8 mouse cellular contexts compared by ENCODE assay signal in genomic region chr11:102224686-102225085, GRCm38 (mm10). TPM values are rescaled to one million over a fixed set of nuclear protein-coding genes. Genes with fewer than 3 reads are reported as not detected.
DNase-seq lines count a peak whose midpoint lies in the region; ATAC-seq and TF ChIP-seq lines count a peak whose summit lies in the region.

No protein-coding gene starts in this region.

- no peak for TF ChIP-seq CTCF in heart, postnatal 0 days (IDR thresholded peaks at IDR 0.05; ENCODE audit: low read depth)
- TF ChIP-seq CTCF in thymus, adult 2 months (IDR thresholded peaks at IDR 0.05; ENCODE audit: borderline replicate concordance, control insufficient read depth, extremely low read depth, insufficient read depth, low read length, poor library complexity), result no peak

- H3K4me2 ChIP-seq in kidney, embryonic 15.5 days, result peak overlapping the region; percentile 52
- H3K4me2 ChIP-seq in heart, postnatal 0 days (ENCODE audit: low read depth, low read length), result peak overlapping the region; percentile 57
- H3K4me2 ChIP-seq in liver, embryonic 12.5 days, result peak overlapping the region; percentile 60

- no peak for DNase-seq in kidney, adult 8-10 months
- DNase-seq in brain, adult 2 months (ENCODE audit: low read depth, low spot score), result peak; percentile 55
- DNase-seq in heart, postnatal 0 days (ENCODE audit: low spot score), result no peak
- DNase-seq in thymus, adult 2 months, result no peak
- DNase-seq in left cerebral cortex, adult 11 months (ENCODE audit: low spot score), result no peak
- DNase-seq in embryo, embryonic 10 days (ENCODE audit: low spot score), result no peak

- no peak overlapping the region for H3K27ac ChIP-seq in kidney, embryonic 15.5 days
- peak overlapping the region; percentile 27; the same call in 1 of the 2 replicates for H3K27ac ChIP-seq in heart, postnatal 0 days (ENCODE audit: low read depth)
- no peak overlapping the region for H3K27ac ChIP-seq in liver, embryonic 12.5 days
- no peak overlapping the region for H3K27ac ChIP-seq in thymus, adult 2 months (ENCODE audit: control insufficient read depth, insufficient read depth, low read length)

- H3K9me3 ChIP-seq in kidney, embryonic 15.5 days (replicated peaks), result no peaks in the 10 kb centered on the region
- H3K9me3 ChIP-seq in heart, postnatal 0 days (replicated peaks; ENCODE audit: control insufficient read depth, low read length), result no peaks in the 10 kb centered on the region
- H3K9me3 ChIP-seq in liver, embryonic 12.5 days (replicated peaks), result no peaks in the 10 kb centered on the region

- peaks cover 3% of the 10 kb centered on the region; the same call in 1 of the 2 replicates for H3K36me3 ChIP-seq in kidney, embryonic 15.5 days
- H3K36me3 ChIP-seq in heart, postnatal 0 days (replicated peaks; ENCODE audit: control insufficient read depth, insufficient read depth, low read length), result peaks cover 5% of the 10 kb centered on the region; the same call in 1 of the 2 replicates
- H3K36me3 ChIP-seq in liver, embryonic 12.5 days, result no peaks in the 10 kb centered on the region
- H3K36me3 ChIP-seq in thymus, adult 2 months (ENCODE audit: control insufficient read depth, insufficient read depth, low read length), result no peaks in the 10 kb centered on the region

- peak overlapping the region; percentile 9 for H3K4me3 ChIP-seq in kidney, embryonic 15.5 days (replicated peaks)
- peak overlapping the region; percentile 12; the same call in 1 of the 2 replicates for H3K4me3 ChIP-seq in heart, postnatal 0 days (ENCODE audit: low read depth, low read length)
- peak overlapping the region; percentile 13; the same call in 1 of the 2 replicates for H3K4me3 ChIP-seq in liver, embryonic 12.5 days
- no peak overlapping the region for H3K4me3 ChIP-seq in thymus, adult 2 months (ENCODE audit: control insufficient read depth, insufficient read depth, low read length)

- WGBS in kidney, embryonic 15.5 days, result 10% methylated on average over 22 of the region's 22 CpGs
- 16% methylated on average over 22 of the region's 22 CpGs for whole genome bisulfite sequencing in heart, postnatal 0 days
- WGBS in liver, embryonic 12.5 days (ENCODE audit: insufficient replicate concordance), result 9% methylated on average over 22 of the region's 22 CpGs
- WGBS in thymus, adult 2 months, result 84% methylated on average over 22 of the region's 22 CpGs

- peak overlapping the region; percentile 21; the same call in 1 of the 2 replicates for H3K9ac ChIP-seq in kidney, embryonic 15.5 days
- no peak overlapping the region; the same call in 1 of the 2 replicates for H3K9ac ChIP-seq in heart, postnatal 0 days (replicated peaks; ENCODE audit: low read depth, low read length)
- peak overlapping the region; percentile 20; the same call in 1 of the 2 replicates for H3K9ac ChIP-seq in liver, embryonic 12.5 days

- no peak for ATAC-seq in kidney, embryonic 15.5 days (replicated peaks; ENCODE audit: low FRiP score)
- ATAC-seq in heart, postnatal 0 days (ENCODE audit: insufficient read depth, low read depth), result no peak
- no peak for ATAC-seq in liver, embryonic 12.5 days

- no peak for TF ChIP-seq POLR2A in thymus, adult 2 months (IDR thresholded peaks at IDR 0.05; ENCODE audit: control insufficient read depth, extremely low read depth, insufficient read depth, low read length, poor library complexity)

- H3K4me1 ChIP-seq in kidney, embryonic 15.5 days, result peaks cover 86% of the 10 kb centered on the region
- H3K4me1 ChIP-seq in heart, postnatal 0 days (ENCODE audit: control insufficient read depth, insufficient read depth), result peaks cover 66% of the 10 kb centered on the region
- peaks cover 83% of the 10 kb centered on the region for H3K4me1 ChIP-seq in liver, embryonic 12.5 days
- H3K4me1 ChIP-seq in thymus, adult 2 months (replicated peaks; ENCODE audit: control insufficient read depth, insufficient read depth, low read length), result peaks cover 40% of the 10 kb centered on the region

- TF ChIP-seq EP300 in heart, postnatal 0 days (IDR thresholded peaks at IDR 0.05; ENCODE audit: low read depth), result no peak

- H3K27me3 ChIP-seq in kidney, embryonic 15.5 days, result no peaks in the 10 kb centered on the region
- no peaks in the 10 kb centered on the region for H3K27me3 ChIP-seq in heart, postnatal 0 days (ENCODE audit: control insufficient read depth, insufficient read depth, low read length)
- peaks cover 64% of the 10 kb centered on the region for H3K27me3 ChIP-seq in liver, embryonic 12.5 days (replicated peaks)
- H3K27me3 ChIP-seq in thymus, adult 2 months (ENCODE audit: control insufficient read depth, insufficient read depth, low read length), result no peaks in the 10 kb centered on the region; the same call in 1 of the 2 replicates

RNA-seq across cellular contexts. Expression of gene Hdac5, which starts 5.3 kb away (rescaled TPM):
- 47.4 and 48.4 TPM in 2 replicates for polyA plus RNA-seq in kidney, embryonic 15.5 days (2015; fragmentation: Nextera tagmentation; extraction: Ambion mirVana)
- 194 and 287 TPM in 2 replicates for total RNA-seq in heart, postnatal 0 days (2014; rRNA removed; ENCODE audit: low replicate concordance)
- polyA plus RNA-seq in heart, postnatal 0 days (2015; fragmentation: Nextera tagmentation; extraction: Ambion mirVana), result 51.4 and 67.2 TPM in 2 replicates
- 21.7 and 23.1 TPM in 2 replicates for polyA plus RNA-seq in liver, embryonic 12.5 days (2016; fragmentation: Nextera tagmentation; extraction: Ambion mirVana)
- 76.8 and 81.7 TPM in 2 replicates for polyA plus RNA-seq in thymus, adult 2 months (2012; rRNA removed)

RNA-seq across cellular contexts. Expression of gene BC030867, which starts 24.0 kb away (rescaled TPM):
- 18.1 and 22.2 TPM in 2 replicates for polyA plus RNA-seq in kidney, embryonic 15.5 days (2015; fragmentation: Nextera tagmentation; extraction: Ambion mirVana)
- 3.9 and 5.6 TPM in 2 replicates for total RNA-seq in heart, postnatal 0 days (2014; rRNA removed; ENCODE audit: low replicate concordance)
- polyA plus RNA-seq in heart, postnatal 0 days (2015; fragmentation: Nextera tagmentation; extraction: Ambion mirVana), result 2.2 and 2.9 TPM in 2 replicates
- 19.5 and 19.7 TPM in 2 replicates for polyA plus RNA-seq in liver, embryonic 12.5 days (2016; fragmentation: Nextera tagmentation; extraction: Ambion mirVana)
- polyA plus RNA-seq in thymus, adult 2 months (2012; rRNA removed), result 13.0 and 17.7 TPM in 2 replicates

RNA-seq across cellular contexts. Expression of gene G6pc3, which starts 35.3 kb away (rescaled TPM):
- polyA plus RNA-seq in kidney, embryonic 15.5 days (2015; fragmentation: Nextera tagmentation; extraction: Ambion mirVana), result 39.7 and 43.4 TPM in 2 replicates
- total RNA-seq in heart, postnatal 0 days (2014; rRNA removed; ENCODE audit: low replicate concordance), result 47.9 and 55.5 TPM in 2 replicates
- polyA plus RNA-seq in heart, postnatal 0 days (2015; fragmentation: Nextera tagmentation; extraction: Ambion mirVana), result 18.7 and 20.0 TPM in 2 replicates
- polyA plus RNA-seq in liver, embryonic 12.5 days (2016; fragmentation: Nextera tagmentation; extraction: Ambion mirVana), result 18.0 and 19.7 TPM in 2 replicates
- polyA plus RNA-seq in thymus, adult 2 months (2012; rRNA removed), result 48.6 and 56.5 TPM in 2 replicates

RNA-seq across cellular contexts. Expression of gene Lsm12, which starts 39.6 kb away (rescaled TPM):
- 122 and 135 TPM in 2 replicates for polyA plus RNA-seq in kidney, embryonic 15.5 days (2015; fragmentation: Nextera tagmentation; extraction: Ambion mirVana)
- 36.0 and 41.4 TPM in 2 replicates for total RNA-seq in heart, postnatal 0 days (2014; rRNA removed; ENCODE audit: low replicate concordance)
- polyA plus RNA-seq in heart, postnatal 0 days (2015; fragmentation: Nextera tagmentation; extraction: Ambion mirVana), result 90.1 and 92.7 TPM in 2 replicates
- polyA plus RNA-seq in liver, embryonic 12.5 days (2016; fragmentation: Nextera tagmentation; extraction: Ambion mirVana), result 84.3 and 85.8 TPM in 2 replicates
- 36.1 and 42.2 TPM in 2 replicates for polyA plus RNA-seq in thymus, adult 2 months (2012; rRNA removed)

RNA-seq across cellular contexts. Expression of gene Asb16, which starts 43.9 kb away (rescaled TPM):
- polyA plus RNA-seq in kidney, embryonic 15.5 days (2015; fragmentation: Nextera tagmentation; extraction: Ambion mirVana), result 0.10 and 0.13 TPM in 2 replicates
- total RNA-seq in heart, postnatal 0 days (2014; rRNA removed; ENCODE audit: low replicate concordance), result 0.99 and 1.2 TPM in 2 replicates
- polyA plus RNA-seq in heart, postnatal 0 days (2015; fragmentation: Nextera tagmentation; extraction: Ambion mirVana), result 0.07 TPM in 2 replicates
- 0.05 TPM in 1 of 2 replicates, not detected in the other for polyA plus RNA-seq in liver, embryonic 12.5 days (2016; fragmentation: Nextera tagmentation; extraction: Ambion mirVana)
- polyA plus RNA-seq in thymus, adult 2 months (2012; rRNA removed), result 0.12 and 0.27 TPM in 2 replicates
